In genomic region chr14:26785695-26786094, GRCm38 (mm10) we compare ENCODE assay signal across 9 mouse cellular contexts.
A peak's percentile ranks its signal among the peaks of the same experiment; 100 is the strongest.
DNase-seq lines count a peak whose midpoint lies in the region; ATAC-seq and TF ChIP-seq lines count a peak whose summit lies in the region.
"Had no signal": no experiment of that assay in that cellular context is flagged by ENCODE, and none has a peak within 500 bp of the region (broad histone marks: within the 10 kb centered on the region; RNA-seq: fewer than 3 reads in every experiment).

No protein-coding gene starts in this region.

- WGBS in forebrain, postnatal 0 days: 51% methylated on average over 4 of the region's 4 CpGs
- WGBS in forebrain, embryonic 16.5 days: 47% methylated on average over 4 of the region's 4 CpGs
- WGBS in limb, embryonic 14.5 days: 41% methylated on average over 4 of the region's 4 CpGs
- 52% methylated on average over 4 of the region's 4 CpGs for WGBS in midbrain, embryonic 13.5 days

- DNase-seq in forebrain, postnatal 0 days: peak; percentile 25
- peak; percentile 3 to 4 for DNase-seq in left cerebral cortex, adult 18-20 months (ENCODE audit: low spot score in 2 of 2)
- no peak for DNase-seq in left cerebral cortex, adult 11 months (ENCODE audit: low spot score)
- peak; percentile 60 for DNase-seq in R1 (ENCODE audit: low read depth, low spot score)
- peak; percentile 22 for DNase-seq in limb, embryonic 14.5 days (ENCODE audit: low spot score)
- DNase-seq in testis, postnatal 10 days (ENCODE audit: low spot score): no peak

- no peaks in the 10 kb centered on the region for H3K36me3 ChIP-seq in forebrain, postnatal 0 days (ENCODE audit: insufficient read depth)
- H3K36me3 ChIP-seq in forebrain, embryonic 16.5 days (ENCODE audit: control insufficient read depth, insufficient read depth): no peaks in the 10 kb centered on the region
- H3K36me3 ChIP-seq in limb, embryonic 14.5 days (ENCODE audit: control insufficient read depth, insufficient read depth, low read length): no peaks in the 10 kb centered on the region
- H3K36me3 ChIP-seq in midbrain, embryonic 13.5 days: no peaks in the 10 kb centered on the region
- H3K36me3 ChIP-seq: midbrain, embryonic 12.5 days had no signal

- peak; percentile 63 for TF ChIP-seq CTCF in forebrain, postnatal 0 days (IDR thresholded peaks at IDR 0.05; ENCODE audit: low read depth)

- no peak overlapping the region for H3K9ac ChIP-seq in forebrain, postnatal 0 days
- H3K9ac ChIP-seq in forebrain, embryonic 16.5 days (replicated peaks; ENCODE audit: low read depth, low read length): no peak overlapping the region
- no peak overlapping the region for H3K9ac ChIP-seq in limb, embryonic 14.5 days (ENCODE audit: low read depth, low read length, severe bottlenecking)
- H3K9ac ChIP-seq in midbrain, embryonic 13.5 days (replicated peaks): no peak overlapping the region
- H3K9ac ChIP-seq: midbrain, embryonic 12.5 days had no signal

- no peak overlapping the region for H3K4me2 ChIP-seq in forebrain, postnatal 0 days (ENCODE audit: low read depth)
- no peak overlapping the region for H3K4me2 ChIP-seq in forebrain, embryonic 16.5 days (ENCODE audit: low read length)
- H3K4me2 ChIP-seq in limb, embryonic 14.5 days (replicated peaks; ENCODE audit: low read depth, low read length, severe bottlenecking): no peak overlapping the region
- no peak overlapping the region for H3K4me2 ChIP-seq in midbrain, embryonic 13.5 days (replicated peaks)
- H3K4me2 ChIP-seq: midbrain, embryonic 12.5 days had no signal

- no peak for ATAC-seq in forebrain, postnatal 0 days
- ATAC-seq in forebrain, embryonic 16.5 days: no peak
- no peak for ATAC-seq in limb, embryonic 14.5 days (ENCODE audit: low FRiP score, low read depth)
- ATAC-seq in midbrain, embryonic 13.5 days: no peak

- no peak overlapping the region for H3K27ac ChIP-seq in forebrain, postnatal 0 days (ENCODE audit: low read depth, low read length)
- H3K27ac ChIP-seq in forebrain, embryonic 16.5 days (ENCODE audit: low read length): no peak overlapping the region
- no peak overlapping the region for H3K27ac ChIP-seq in limb, embryonic 14.5 days (replicated peaks; ENCODE audit: low read depth, low read length)
- H3K27ac ChIP-seq in midbrain, embryonic 13.5 days: no peak overlapping the region
- H3K27ac ChIP-seq: midbrain, embryonic 12.5 days had no signal

- no peak overlapping the region for H3K4me3 ChIP-seq in forebrain, postnatal 0 days (ENCODE audit: low read depth, low read length)
- no peak overlapping the region for H3K4me3 ChIP-seq in forebrain, embryonic 16.5 days (replicated peaks; ENCODE audit: low read length)
- H3K4me3 ChIP-seq in limb, embryonic 14.5 days (replicated peaks; ENCODE audit: low read length): no peak overlapping the region
- H3K4me3 ChIP-seq in midbrain, embryonic 13.5 days (replicated peaks): no peak overlapping the region
- H3K4me3 ChIP-seq: midbrain, embryonic 12.5 days had no signal

- no peaks in the 10 kb centered on the region for H3K4me1 ChIP-seq in forebrain, postnatal 0 days (ENCODE audit: insufficient read depth)
- H3K4me1 ChIP-seq in forebrain, embryonic 16.5 days (replicated peaks; ENCODE audit: control insufficient read depth, insufficient read depth, low read length): no peaks in the 10 kb centered on the region
- H3K4me1 ChIP-seq in limb, embryonic 14.5 days (ENCODE audit: control insufficient read depth, insufficient read depth, low read length): no peaks in the 10 kb centered on the region
- H3K4me1 ChIP-seq in midbrain, embryonic 13.5 days (replicated peaks): no peaks in the 10 kb centered on the region
- H3K4me1 ChIP-seq: midbrain, embryonic 12.5 days had no signal

- H3K9me3 ChIP-seq in forebrain, postnatal 0 days (ENCODE audit: low read length): no peaks in the 10 kb centered on the region
- no peaks in the 10 kb centered on the region for H3K9me3 ChIP-seq in forebrain, embryonic 16.5 days (ENCODE audit: control insufficient read depth, low read length)
- no peaks in the 10 kb centered on the region for H3K9me3 ChIP-seq in limb, embryonic 14.5 days (ENCODE audit: control insufficient read depth, low read length)
- H3K9me3 ChIP-seq in midbrain, embryonic 13.5 days: no peaks in the 10 kb centered on the region

- TF ChIP-seq POLR2A in limb, embryonic 14.5 days (IDR thresholded peaks at IDR 0.05; ENCODE audit: borderline replicate concordance, extremely low read depth, insufficient read depth, insufficient read length): no peak

- H3K27me3 ChIP-seq in forebrain, postnatal 0 days (ENCODE audit: insufficient read depth, low read length): no peaks in the 10 kb centered on the region
- H3K27me3 ChIP-seq in forebrain, embryonic 16.5 days (replicated peaks; ENCODE audit: control insufficient read depth, insufficient read depth, low read length): no peaks in the 10 kb centered on the region
- H3K27me3 ChIP-seq in limb, embryonic 14.5 days (ENCODE audit: control insufficient read depth, insufficient read depth, low read length): no peaks in the 10 kb centered on the region
- H3K27me3 ChIP-seq in midbrain, embryonic 13.5 days: no peaks in the 10 kb centered on the region
- H3K27me3 ChIP-seq: midbrain, embryonic 12.5 days had no signal

Comparison
In these comparisons a context has a peak if more than half of its experiments do, and no peak if none do; other contexts are left out.
1. DNase-seq: peak in forebrain, postnatal 0 days (single experiment), left cerebral cortex, adult 18-20 months (2 of 2), R1 (single experiment) and limb, embryonic 14.5 days (single experiment); none in left cerebral cortex, adult 11 months (single experiment) and testis, postnatal 10 days (single experiment).